Mouse (Mus musculus): Measurements from ENCODE around the gene Fam19a4. TPM values are rescaled to one million over a fixed set of nuclear protein-coding genes. Genes with fewer than 3 reads are reported as not detected.
"Not testable (repeated sequence)": the region's sequence is repeated elsewhere in the genome, so short reads cannot be mapped to it uniquely, and the experiment has no call there.

Gene Fam19a4
- polyA plus RNA-seq, 1 experiment from 2014 or later = not detected

GRCm38 (mm10) chr6:96909061-96909480 lies 151.1 kb downstream of the Fam19a4 start:
- H3K27ac ChIP-seq = no peak overlapping the region
- no peaks in the 10 kb centered on the region for H3K9me3 ChIP-seq (replicated peaks)
- no peak for ATAC-seq
- no peaks in the 10 kb centered on the region for H3K4me1 ChIP-seq
- 44% methylated on average over 8 of the region's 8 CpGs for WGBS (ENCODE audit: insufficient replicate concordance)
- no peak overlapping the region for H3K4me3 ChIP-seq
- H3K27me3 ChIP-seq (replicated peaks) = no peaks in the 10 kb centered on the region
- no peaks in the 10 kb centered on the region for H3K36me3 ChIP-seq
- no peak overlapping the region for H3K9ac ChIP-seq
- H3K4me2 ChIP-seq = no peak overlapping the region

GRCm38 (mm10) chr6:96877105-96877504 lies 183.1 kb downstream of the Fam19a4 start:
- not testable (repeated sequence) for H3K9ac ChIP-seq; H3K4me1 ChIP-seq; H3K4me3 ChIP-seq; H3K36me3 ChIP-seq; H3K4me2 ChIP-seq; H3K9me3 ChIP-seq (replicated peaks); ATAC-seq; H3K27ac ChIP-seq; H3K27me3 ChIP-seq (replicated peaks)
- 82% methylated on average over 18 of the region's 18 CpGs for WGBS (ENCODE audit: insufficient replicate concordance)

GRCm38 (mm10) chr6:96876651-96877050 lies 183.6 kb downstream of the Fam19a4 start:
- not testable (repeated sequence) for H3K27me3 ChIP-seq (replicated peaks); H3K27ac ChIP-seq; H3K4me1 ChIP-seq; H3K4me2 ChIP-seq; H3K9ac ChIP-seq; ATAC-seq; H3K4me3 ChIP-seq; H3K9me3 ChIP-seq (replicated peaks); H3K36me3 ChIP-seq
- WGBS (ENCODE audit: insufficient replicate concordance) = 72% methylated on average over 13 of the region's 13 CpGs

- no peaks in the 10 kb centered on the region for H3K27me3 ChIP-seq (replicated peaks)
- no peaks in the 10 kb centered on the region for H3K4me1 ChIP-seq
- H3K4me2 ChIP-seq = no peak overlapping the region
- no peaks in the 10 kb centered on the region for H3K36me3 ChIP-seq
- no peak for ATAC-seq
- 58% methylated on average over 7 of the region's 7 CpGs for WGBS (ENCODE audit: insufficient replicate concordance)
- no peaks in the 10 kb centered on the region for H3K9me3 ChIP-seq (replicated peaks)
- H3K4me3 ChIP-seq = no peak overlapping the region
- H3K27ac ChIP-seq = no peak overlapping the region
- no peak overlapping the region for H3K9ac ChIP-seq
Measured at GRCm38 (mm10) chr6:96853065-96853464, 207.1 kb downstream of the Fam19a4 start.

- Histone ChIP-seq H3K4me1 (no peaks in the 10 kb centered on the region), H3K27ac (no peak overlapping the region), H3K27me3 (replicated peaks) (no peaks in the 10 kb centered on the region), H3K9ac (no peak overlapping the region), H3K4me3 (no peak overlapping the region), H3K36me3 (no peaks in the 10 kb centered on the region), H3K4me2 (no peak overlapping the region), H3K9me3 (replicated peaks) (no peaks in the 10 kb centered on the region)
- ATAC-seq = no peak
- 14% methylated on average over 1 of the region's 1 CpGs for WGBS (ENCODE audit: insufficient replicate concordance)
Measured at GRCm38 (mm10) chr6:96843944-96844343, 216.3 kb downstream of the Fam19a4 start.

- no peak for ATAC-seq
- WGBS (ENCODE audit: insufficient replicate concordance) = 19% methylated on average over 3 of the region's 3 CpGs
- Histone ChIP-seq H3K27ac (no peak overlapping the region), H3K4me1 (no peaks in the 10 kb centered on the region), H3K4me3 (no peak overlapping the region), H3K9ac (no peak overlapping the region), H3K9me3 (replicated peaks) (no peaks in the 10 kb centered on the region), H3K27me3 (replicated peaks) (no peaks in the 10 kb centered on the region), H3K36me3 (no peaks in the 10 kb centered on the region), H3K4me2 (no peak overlapping the region)
Measured at GRCm38 (mm10) chr6:96840634-96841033, 219.6 kb downstream of the Fam19a4 start.

GRCm38 (mm10) chr6:96826626-96827025 lies 233.6 kb downstream of the Fam19a4 start:
- H3K27me3 ChIP-seq (replicated peaks) = no peaks in the 10 kb centered on the region
- no peaks in the 10 kb centered on the region for H3K9me3 ChIP-seq (replicated peaks)
- WGBS (ENCODE audit: insufficient replicate concordance) = 64% methylated on average over 3 of the region's 3 CpGs
- H3K27ac ChIP-seq = no peak overlapping the region
- no peak overlapping the region for H3K4me3 ChIP-seq
- no peak overlapping the region for H3K4me2 ChIP-seq
- ATAC-seq = no peak
- no peaks in the 10 kb centered on the region for H3K4me1 ChIP-seq
- no peaks in the 10 kb centered on the region for H3K36me3 ChIP-seq
- no peak overlapping the region for H3K9ac ChIP-seq

GRCm38 (mm10) chr6:96802981-96803380 lies 257.2 kb downstream of the Fam19a4 start:
- no peak overlapping the region for H3K9ac ChIP-seq
- ATAC-seq = peak; percentile 52; the same call in 1 of the 2 replicates
- H3K36me3 ChIP-seq = no peaks in the 10 kb centered on the region
- no peaks in the 10 kb centered on the region for H3K27me3 ChIP-seq (replicated peaks)
- H3K4me1 ChIP-seq = no peaks in the 10 kb centered on the region
- H3K9me3 ChIP-seq (replicated peaks) = no peaks in the 10 kb centered on the region
- no peak overlapping the region for H3K4me3 ChIP-seq
- H3K27ac ChIP-seq = no peak overlapping the region
- H3K4me2 ChIP-seq = no peak overlapping the region
- 25% methylated on average over 3 of the region's 3 CpGs for WGBS (ENCODE audit: insufficient replicate concordance)

- no peak overlapping the region for H3K4me2 ChIP-seq
- no peaks in the 10 kb centered on the region for H3K9me3 ChIP-seq (replicated peaks)
- H3K4me3 ChIP-seq = no peak overlapping the region
- H3K36me3 ChIP-seq = no peaks in the 10 kb centered on the region
- no peak for ATAC-seq
- no peak overlapping the region for H3K9ac ChIP-seq
- H3K27me3 ChIP-seq (replicated peaks) = no peaks in the 10 kb centered on the region
- no peak overlapping the region for H3K27ac ChIP-seq
- 53% methylated on average over 1 of the region's 1 CpGs for WGBS (ENCODE audit: insufficient replicate concordance)
- no peaks in the 10 kb centered on the region for H3K4me1 ChIP-seq
Measured at GRCm38 (mm10) chr6:96798746-96799145, 261.5 kb downstream of the Fam19a4 start.

GRCm38 (mm10) chr6:96797451-96797850 lies 262.8 kb downstream of the Fam19a4 start:
- H3K36me3 ChIP-seq = no peaks in the 10 kb centered on the region
- no peaks in the 10 kb centered on the region for H3K4me1 ChIP-seq
- no peak for ATAC-seq
- H3K27me3 ChIP-seq (replicated peaks) = no peaks in the 10 kb centered on the region
- no peak overlapping the region for H3K4me2 ChIP-seq
- no peak overlapping the region for H3K9ac ChIP-seq
- WGBS (ENCODE audit: insufficient replicate concordance) = 69% methylated on average over 4 of the region's 4 CpGs
- no peak overlapping the region for H3K4me3 ChIP-seq
- H3K27ac ChIP-seq = no peak overlapping the region
- H3K9me3 ChIP-seq (replicated peaks) = no peaks in the 10 kb centered on the region

Other genes starting within 250 kb of the Fam19a4 start
- gene Eogt, start 88.8 kb upstream of the Fam19a4 start, polyA plus RNA-seq (2016; fragmentation: Nextera tagmentation; extraction: Ambion mirVana) = 2.9 and 3.7 TPM in 2 replicates
- gene Tmf1, start 118.7 kb upstream of the Fam19a4 start, polyA plus RNA-seq (2016; fragmentation: Nextera tagmentation; extraction: Ambion mirVana) = 19.6 and 19.9 TPM in 2 replicates
- 39.9 and 40.7 TPM in 2 replicates for gene Uba3, start 145.2 kb upstream of the Fam19a4 start, polyA plus RNA-seq (2016; fragmentation: Nextera tagmentation; extraction: Ambion mirVana)
- gene Arl6ip5, start 150.3 kb upstream of the Fam19a4 start, polyA plus RNA-seq (2016; fragmentation: Nextera tagmentation; extraction: Ambion mirVana) = 35.3 and 36.6 TPM in 2 replicates
- gene Lmod3, start 192.3 kb upstream of the Fam19a4 start, polyA plus RNA-seq (2016; fragmentation: Nextera tagmentation; extraction: Ambion mirVana) = 0.05 and 0.10 TPM in 2 replicates

Data from liver, embryonic 12.5 days (tissue).